Mouse (Mus musculus) neural tube, embryonic 15.5 days (tissue): ENCODE results near the gene Lrig1. TPM values are rescaled to one million over a fixed set of nuclear protein-coding genes. Genes with fewer than 3 reads are reported as not detected.

Experiments used
- ATAC-seq: fragments of 200-750 bp; cut with Nextera tagmentation; 2 replicates; pipeline ENCODE4 v1.8.0; 2017; ENCODE audit warnings: mild to moderate bottlenecking, moderate TSS enrichment, moderate library complexity; ENCODE audit not compliant: low FRiP score
- H3K27ac ChIP-seq: fragments of 300-500 bp; sonication (generic); replicated peaks from 2 replicates; pipeline ENCODE4 v1.5.1; 2015; ENCODE audit warnings: mild to moderate bottlenecking, inconsistent platforms
- H3K27me3 ChIP-seq: fragments of 300-500 bp; sonication (generic); replicated peaks from 2 replicates; pipeline ENCODE4 v1.6.1; 2015; ENCODE audit warnings: inconsistent platforms
- H3K36me3 ChIP-seq: fragments of 300-500 bp; sonication (generic); 2 replicates; pipeline ENCODE4 v1.6.1; 2015; ENCODE audit warnings: inconsistent platforms
- H3K4me1 ChIP-seq: fragments of 300-500 bp; sonication (generic); 2 replicates; pipeline ENCODE4 v1.6.1; 2015; ENCODE audit warnings: inconsistent platforms
- H3K4me2 ChIP-seq: fragments of 300-500 bp; sonication (generic); 2 replicates; pipeline ENCODE4 v1.6.1; 2015; ENCODE audit warnings: inconsistent platforms, mild to moderate bottlenecking, moderate library complexity
- H3K4me3 ChIP-seq: fragments of 300-500 bp; sonication (generic); replicated peaks from 2 replicates; pipeline ENCODE4 v1.5.1; 2015; ENCODE audit warnings: mild to moderate bottlenecking, inconsistent platforms
- H3K9ac ChIP-seq: fragments of 300-500 bp; sonication (generic); replicated peaks from 2 replicates; pipeline ENCODE4 v1.6.1; 2015; ENCODE audit warnings: mild to moderate bottlenecking, inconsistent platforms
- H3K9me3 ChIP-seq: fragments of 300-500 bp; sonication (generic); replicated peaks from 2 replicates; pipeline ENCODE4 v1.6.1; 2016; ENCODE audit warnings: inconsistent platforms
- WGBS: fragments of 180-500 bp; shearing (Covaris S2); methylation state at CpG from one replicate; pipeline ENCODE4 v1.1.7; 2015; ENCODE audit warnings: mixed read lengths; 5-methylcytosine and 5-hydroxymethylcytosine counted together
- polyA plus RNA-seq: library from polyadenylated mRNA; unstranded; fragments of >200 nt; fragmentation: Nextera tagmentation; extraction: Ambion mirVana; gene quantifications from 2 replicates; pipeline ENCODE4 v1.2.1, GENCODE M21; 2015

The Lrig1 gene
- polyA plus RNA-seq, 1 experiment from 2014 or later: 14.5 TPM

DNA sequence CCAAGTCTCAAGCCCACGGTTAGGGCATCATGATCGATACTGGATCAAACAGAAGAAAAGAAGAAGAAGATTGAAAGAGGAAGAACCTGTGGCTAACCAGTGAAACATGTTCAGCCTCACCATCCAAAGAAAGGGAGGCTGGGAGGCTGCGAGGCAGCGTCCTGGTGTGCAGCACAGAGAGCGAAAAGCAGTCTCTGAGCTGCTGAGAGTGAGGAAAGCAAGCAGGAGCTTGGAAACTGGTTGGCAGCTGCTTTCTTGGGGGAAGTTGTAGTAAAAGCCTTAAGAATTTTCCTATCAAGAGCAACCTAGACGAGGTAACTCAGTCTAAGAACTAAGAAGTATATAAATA, 17.7 kb downstream of the Lrig1 start:
- Histone ChIP-seq H3K9me3 (no peaks in the 10 kb centered on the region), H3K36me3 (no peaks in the 10 kb centered on the region), H3K9ac (no peak overlapping the region), H3K4me2 (peak overlapping the region; percentile 33), H3K27me3 (no peaks in the 10 kb centered on the region), H3K4me3 (no peak overlapping the region), H3K27ac (peak overlapping the region; percentile 64), H3K4me1 (peaks cover 61% of the 10 kb centered on the region)
- no peak for ATAC-seq
- 48% methylated on average over 6 of the region's 6 CpGs for WGBS

DNA sequence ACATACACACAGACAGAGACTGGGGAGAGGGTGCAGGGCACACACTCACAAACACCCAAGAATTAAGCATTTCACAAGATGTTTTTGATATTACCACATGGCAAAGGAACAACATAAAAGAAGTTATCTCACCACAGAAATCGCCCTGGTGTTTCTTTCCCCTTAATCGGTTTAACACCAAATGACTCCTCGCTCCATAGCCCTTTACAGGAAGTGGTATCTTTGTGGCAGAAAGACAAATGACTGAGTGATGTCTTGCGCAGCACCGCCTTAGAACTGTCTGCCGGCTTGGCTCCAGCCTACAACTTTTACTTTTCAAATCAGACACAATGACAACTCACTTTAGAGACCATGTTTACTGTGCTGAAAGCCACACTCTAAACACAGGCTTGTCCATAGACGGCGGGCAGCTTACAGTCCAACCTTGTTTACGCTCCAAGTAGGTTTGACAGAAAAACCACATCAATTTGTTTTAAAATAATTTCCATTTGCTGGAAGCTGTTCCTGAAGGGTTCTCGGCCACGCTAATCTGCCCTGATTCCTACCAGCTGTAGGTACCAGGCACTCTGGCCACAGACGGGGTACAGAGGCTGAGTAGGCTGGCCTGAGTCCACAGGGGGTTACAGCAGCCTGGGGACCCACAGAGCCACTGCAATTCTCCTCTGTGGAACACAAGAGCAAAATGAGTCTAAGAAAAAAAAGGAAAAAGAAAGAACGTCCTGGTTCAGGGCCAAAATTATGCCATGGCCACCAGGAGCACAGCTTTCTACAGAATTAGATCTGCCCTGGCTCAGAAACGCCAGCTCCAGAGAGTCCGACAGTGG, 18.3 kb downstream of the Lrig1 start:
- Histone ChIP-seq H3K27me3 (no peaks in the 10 kb centered on the region), H3K4me1 (peaks cover 66% of the 10 kb centered on the region), H3K27ac (peak overlapping the region; percentile 64), H3K4me3 (no peak overlapping the region), H3K36me3 (no peaks in the 10 kb centered on the region), H3K9ac (no peak overlapping the region), H3K4me2 (peak overlapping the region; percentile 33), H3K9me3 (no peaks in the 10 kb centered on the region)
- no peak for ATAC-seq
- 33% methylated on average over 15 of the region's 15 CpGs for WGBS

GRCm38 (mm10) chr6:94680760-94681445, 19.1 kb downstream of the Lrig1 start:
- 42% methylated on average over 5 of the region's 5 CpGs for WGBS
- Histone ChIP-seq H3K4me3 (no peak overlapping the region), H3K27ac (0 out of 2 replicates have a peak overlapping the region, but pooled peaks have one; percentile 64), H3K9me3 (no peaks in the 10 kb centered on the region), H3K9ac (no peak overlapping the region), H3K4me2 (0 out of 2 replicates have a peak overlapping the region, but pooled peaks have one; percentile 5), H3K4me1 (peaks cover 69% of the 10 kb centered on the region), H3K27me3 (no peaks in the 10 kb centered on the region), H3K36me3 (no peaks in the 10 kb centered on the region)
- no peak for ATAC-seq

GRCm38 (mm10) chr6:94679249-94679648, 20.7 kb downstream of the Lrig1 start:
- Histone ChIP-seq H3K36me3 (no peaks in the 10 kb centered on the region), H3K27me3 (no peaks in the 10 kb centered on the region), H3K4me3 (no peak overlapping the region), H3K4me1 (peaks cover 59% of the 10 kb centered on the region), H3K9me3 (no peaks in the 10 kb centered on the region), H3K27ac (0 out of 2 replicates have a peak overlapping the region, but pooled peaks have one; percentile 38), H3K9ac (no peak overlapping the region), H3K4me2 (no peak overlapping the region)
- 85% methylated on average over 1 of the region's 1 CpGs for WGBS
- no peak for ATAC-seq

DNA sequence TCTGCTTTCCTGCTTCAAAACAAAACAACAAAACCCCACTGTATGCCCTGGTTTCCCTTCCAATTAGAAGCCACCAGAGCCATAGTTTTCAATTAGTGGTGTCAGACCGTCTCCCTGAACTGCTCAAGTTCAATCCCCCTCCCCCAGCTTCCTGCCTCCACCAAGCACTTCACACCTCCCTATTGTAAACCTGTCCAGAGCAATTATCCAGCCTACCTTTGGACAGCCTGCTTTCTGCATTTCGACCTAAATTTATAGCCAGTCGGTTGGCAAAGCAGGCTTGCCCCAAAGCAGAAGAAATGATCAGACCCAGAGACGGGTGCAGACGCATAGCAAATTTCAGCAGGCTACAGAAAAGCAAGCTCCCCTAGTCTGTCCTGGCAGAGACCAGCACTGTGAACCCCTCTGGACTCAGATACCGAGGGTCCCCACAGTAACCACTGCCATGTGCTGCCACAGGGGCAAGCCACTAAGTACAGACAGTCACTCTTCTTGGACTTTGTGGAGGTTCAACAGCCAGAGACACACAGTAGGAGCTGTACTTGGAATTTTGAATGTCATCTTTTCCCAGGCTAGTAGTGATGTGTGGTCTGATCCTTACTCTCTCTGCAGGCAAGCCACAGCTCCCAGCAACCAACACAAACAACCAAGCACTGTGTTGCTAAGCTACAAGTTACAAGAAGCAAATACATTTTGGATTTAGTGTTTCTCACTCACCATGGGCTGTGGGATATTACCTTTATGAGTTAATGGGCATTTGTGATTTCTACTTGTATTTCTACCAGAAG, 21.4 kb downstream of the Lrig1 start:
- no peaks in the 10 kb centered on the region for H3K36me3 ChIP-seq
- H3K27me3 ChIP-seq: no peaks in the 10 kb centered on the region
- H3K9ac ChIP-seq: 0 out of 2 replicates have a peak overlapping the region, but pooled peaks have one; percentile 5
- H3K27ac ChIP-seq: peak overlapping the region; percentile 38; the same call in 1 of the 2 replicates
- no peak for ATAC-seq
- H3K4me1 ChIP-seq: peaks cover 58% of the 10 kb centered on the region
- H3K9me3 ChIP-seq: no peaks in the 10 kb centered on the region
- H3K4me2 ChIP-seq: peak overlapping the region; percentile 20
- no peak overlapping the region for H3K4me3 ChIP-seq
- WGBS: 26% methylated on average over 6 of the region's 6 CpGs

GRCm38 (mm10) chr6:94677448-94677847, 22.5 kb downstream of the Lrig1 start:
- WGBS: 26% methylated on average over 3 of the region's 3 CpGs
- H3K9ac ChIP-seq: no peak overlapping the region
- peaks cover 56% of the 10 kb centered on the region for H3K4me1 ChIP-seq
- no peaks in the 10 kb centered on the region for H3K36me3 ChIP-seq
- H3K9me3 ChIP-seq: no peaks in the 10 kb centered on the region
- H3K27ac ChIP-seq: peak overlapping the region; percentile 56
- no peak overlapping the region for H3K4me3 ChIP-seq
- no peak for ATAC-seq
- H3K4me2 ChIP-seq: peak overlapping the region; percentile 33
- no peaks in the 10 kb centered on the region for H3K27me3 ChIP-seq

GRCm38 (mm10) chr6:94676840-94677239, 23.1 kb downstream of the Lrig1 start:
- H3K4me2 ChIP-seq: peak overlapping the region; percentile 33
- no peak overlapping the region for H3K9ac ChIP-seq
- ATAC-seq: no peak
- no peaks in the 10 kb centered on the region for H3K27me3 ChIP-seq
- no peak overlapping the region for H3K4me3 ChIP-seq
- 77% methylated on average over 3 of the region's 3 CpGs for WGBS
- peaks cover 51% of the 10 kb centered on the region for H3K4me1 ChIP-seq
- no peaks in the 10 kb centered on the region for H3K36me3 ChIP-seq
- H3K27ac ChIP-seq: no peak overlapping the region
- H3K9me3 ChIP-seq: no peaks in the 10 kb centered on the region

- no peak for ATAC-seq
- no peak overlapping the region for H3K27ac ChIP-seq
- H3K4me3 ChIP-seq: no peak overlapping the region
- 52% methylated on average over 7 of the region's 7 CpGs for WGBS
- H3K4me2 ChIP-seq: peak overlapping the region; percentile 6; the same call in 1 of the 2 replicates
- H3K36me3 ChIP-seq: no peaks in the 10 kb centered on the region
- H3K9ac ChIP-seq: no peak overlapping the region
- peaks cover 46% of the 10 kb centered on the region for H3K4me1 ChIP-seq
- H3K27me3 ChIP-seq: no peaks in the 10 kb centered on the region
- H3K9me3 ChIP-seq: no peaks in the 10 kb centered on the region
Observed at GRCm38 (mm10) chr6:94676300-94676699, 23.7 kb downstream of the Lrig1 start.

DNA sequence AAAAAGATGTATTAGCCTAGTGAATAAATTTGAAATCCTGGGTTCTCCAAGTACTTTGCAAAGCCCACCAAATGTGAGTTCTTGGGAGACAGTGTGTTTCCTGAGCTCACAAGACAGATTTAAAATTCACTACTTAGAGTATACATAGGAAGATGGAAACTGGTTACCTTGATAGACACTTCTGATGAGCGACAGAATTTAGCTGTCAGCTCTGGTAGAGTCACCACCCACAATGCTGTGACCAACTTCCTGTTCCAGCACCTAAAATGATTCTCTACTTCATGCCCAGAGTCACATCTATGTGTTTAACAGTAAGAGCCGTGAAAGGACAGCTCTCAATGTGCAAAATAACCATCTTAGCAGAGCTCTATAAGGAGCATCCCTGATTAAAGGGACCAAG, 27.5 kb downstream of the Lrig1 start:
- H3K9ac ChIP-seq: no peak overlapping the region
- no peak for ATAC-seq
- 88% methylated on average over 2 of the region's 2 CpGs for WGBS
- no peak overlapping the region for H3K4me3 ChIP-seq
- H3K36me3 ChIP-seq: no peaks in the 10 kb centered on the region
- no peaks in the 10 kb centered on the region for H3K27me3 ChIP-seq
- H3K4me1 ChIP-seq: peaks cover 38% of the 10 kb centered on the region
- H3K27ac ChIP-seq: no peak overlapping the region
- no peak overlapping the region for H3K4me2 ChIP-seq
- H3K9me3 ChIP-seq: no peaks in the 10 kb centered on the region

GRCm38 (mm10) chr6:94669370-94669769, 30.6 kb downstream of the Lrig1 start:
- no peaks in the 10 kb centered on the region for H3K9me3 ChIP-seq
- 63% methylated on average over 6 of the region's 6 CpGs for WGBS
- H3K27me3 ChIP-seq: no peaks in the 10 kb centered on the region
- H3K27ac ChIP-seq: 0 out of 2 replicates have a peak overlapping the region, but pooled peaks have one; percentile 28
- no peak for ATAC-seq
- H3K4me1 ChIP-seq: peaks cover 45% of the 10 kb centered on the region
- no peak overlapping the region for H3K4me3 ChIP-seq
- H3K4me2 ChIP-seq: no peak overlapping the region
- no peak overlapping the region for H3K9ac ChIP-seq
- H3K36me3 ChIP-seq: no peaks in the 10 kb centered on the region

- no peak for ATAC-seq
- H3K4me3 ChIP-seq: no peak overlapping the region
Observed at GRCm38 (mm10) chr6:94668204-94668863, 31.6 kb downstream of the Lrig1 start.

More at GRCm38 (mm10) chr6:94668204-94668863, 31.6 kb downstream of the Lrig1 start:
- H3K9me3 ChIP-seq: no peaks in the 10 kb centered on the region
- H3K4me1 ChIP-seq: peaks cover 38% of the 10 kb centered on the region
- WGBS: 45% methylated on average over 13 of the region's 13 CpGs
- H3K36me3 ChIP-seq: no peaks in the 10 kb centered on the region
- no peak overlapping the region for H3K27ac ChIP-seq
- H3K4me2 ChIP-seq: peak overlapping the region; percentile 9; the same call in 1 of the 2 replicates
- H3K9ac ChIP-seq: no peak overlapping the region
- H3K27me3 ChIP-seq: no peaks in the 10 kb centered on the region
